7 mouse cellular contexts compared by ENCODE assay signal in genomic region chr4:125099458-125099857, GRCm38 (mm10). TPM values are rescaled to one million over a fixed set of nuclear protein-coding genes. Genes with fewer than 3 reads are reported as not detected.
DNase-seq lines count a peak whose midpoint lies in the region; ATAC-seq and TF ChIP-seq lines count a peak whose summit lies in the region.

No protein-coding gene starts in this region.

- DNase-seq in adrenal gland, adult 18-20 months (ENCODE audit: low spot score in 2 of 2): peak; percentile 86 to 89
- DNase-seq in gastrocnemius, postnatal 14 days: peak; percentile 71
- DNase-seq in left cerebral cortex, postnatal 4 days: peak; percentile 86
- peak; percentile 56 to 84 for DNase-seq in spleen, adult 18-20 months

- 9% methylated on average over 8 of the region's 8 CpGs for WGBS in intestine, postnatal 0 days
- 11% methylated on average over 8 of the region's 8 CpGs for WGBS in midbrain, embryonic 15.5 days

- H3K9ac ChIP-seq in intestine, postnatal 0 days (ENCODE audit: low read depth, low read length): no peak overlapping the region
- H3K9ac ChIP-seq in midbrain, embryonic 15.5 days: no peak overlapping the region

- no peaks in the 10 kb centered on the region; the same call in 1 of the 2 replicates for H3K4me1 ChIP-seq in cortical plate, adult 2 months (ENCODE audit: control insufficient read depth, insufficient read depth, low read length)
- H3K4me1 ChIP-seq in intestine, postnatal 0 days (replicated peaks; ENCODE audit: control insufficient read depth, insufficient read depth, low read length): no peaks in the 10 kb centered on the region
- H3K4me1 ChIP-seq in midbrain, embryonic 15.5 days: 0 out of 2 replicates have a peak, but pooled peaks cover 3% of the 10 kb centered on the region

- H3K27ac ChIP-seq in cortical plate, adult 2 months (ENCODE audit: insufficient read depth, low read length): no peak overlapping the region
- no peak overlapping the region for H3K27ac ChIP-seq in intestine, postnatal 0 days (ENCODE audit: low read depth, low read length)
- H3K27ac ChIP-seq in midbrain, embryonic 15.5 days: no peak overlapping the region

- H3K27me3 ChIP-seq in intestine, postnatal 0 days (replicated peaks; ENCODE audit: control insufficient read depth, insufficient read depth, low read length): no peaks in the 10 kb centered on the region
- H3K27me3 ChIP-seq in midbrain, embryonic 15.5 days (replicated peaks): no peaks in the 10 kb centered on the region

- TF ChIP-seq POLR2A in cortical plate, adult 2 months (IDR thresholded peaks at IDR 0.05; ENCODE audit: extremely low read depth, insufficient read depth, low read length): no peak

- no peak overlapping the region for H3K4me2 ChIP-seq in intestine, postnatal 0 days (replicated peaks; ENCODE audit: low read depth)
- no peak overlapping the region for H3K4me2 ChIP-seq in midbrain, embryonic 15.5 days

- peaks cover 22% of the 10 kb centered on the region; the same call in 1 of the 2 replicates for H3K36me3 ChIP-seq in intestine, postnatal 0 days (ENCODE audit: control insufficient read depth, insufficient read depth)
- H3K36me3 ChIP-seq in midbrain, embryonic 15.5 days (replicated peaks): peaks cover 14% of the 10 kb centered on the region

- peak; percentile 94 for TF ChIP-seq CTCF in cortical plate, adult 2 months (IDR thresholded peaks at IDR 0.05; ENCODE audit: extremely low read depth, insufficient read depth, low read length)
- TF ChIP-seq CTCF in intestine, postnatal 0 days (IDR thresholded peaks at IDR 0.05; ENCODE audit: low read depth): peak; percentile 99

- no peak overlapping the region for H3K4me3 ChIP-seq in cortical plate, adult 2 months (ENCODE audit: insufficient read depth, low read length)
- H3K4me3 ChIP-seq in intestine, postnatal 0 days (ENCODE audit: low read depth, low read length): no peak overlapping the region
- H3K4me3 ChIP-seq in midbrain, embryonic 15.5 days: no peak overlapping the region

- peak; percentile 54; the same call in 1 of the 2 replicates for ATAC-seq in intestine, postnatal 0 days
- ATAC-seq in midbrain, embryonic 15.5 days (replicated peaks): peak; percentile 52; the same call in 1 of the 2 replicates

- H3K9me3 ChIP-seq in intestine, postnatal 0 days (ENCODE audit: control insufficient read depth): no peaks in the 10 kb centered on the region
- no peaks in the 10 kb centered on the region for H3K9me3 ChIP-seq in midbrain, embryonic 15.5 days

- intact Hi-C loops in gastrocnemius, postnatal 14 days (cut with DNase I; ENCODE audit: low total_unique reads): loop anchor here (5.0 kb wide), 1 partner anchor 152 kb away; no protein-coding TSS in a partner anchor
- intact Hi-C loops in left cerebral cortex, postnatal 4 days (cut with DNase I): no loop called here

RNA-seq across cellular contexts. Expression of gene Meaf6, which starts 14.5 kb away (rescaled TPM):
- total RNA-seq in adrenal gland, adult 18-20 months (2021): 10 to 100 TPM; 24.0 to 29.2 TPM
- polyA plus RNA-seq in cortical plate, adult 2 months (2012; rRNA removed): 101 and 104 TPM in 2 replicates
- total RNA-seq in gastrocnemius, postnatal 14 days (2021): 10 to 100 TPM in 1 of 2 experiments, 1 to 10 TPM in 1; 8.4 to 10.1 TPM
- polyA plus RNA-seq in intestine, postnatal 0 days (2015; fragmentation: Nextera tagmentation; extraction: Ambion mirVana): 23.0 and 24.8 TPM in 2 replicates
- total RNA-seq in left cerebral cortex, postnatal 4 days (2021): 100 to 1,000 TPM; 150 to 165 TPM
- 152 and 168 TPM in 2 replicates for polyA plus RNA-seq in midbrain, embryonic 15.5 days (2015; fragmentation: Nextera tagmentation; extraction: Ambion mirVana)

RNA-seq across cellular contexts. Expression of gene Zc3h12a, which starts 28.2 kb away (rescaled TPM):
- total RNA-seq in adrenal gland, adult 18-20 months (2021): 1 to 10 TPM; 4.1 to 6.5 TPM
- polyA plus RNA-seq in cortical plate, adult 2 months (2012; rRNA removed): 1.4 and 1.5 TPM in 2 replicates
- 1 to 10 TPM; 1.5 to 2.5 TPM for total RNA-seq in gastrocnemius, postnatal 14 days (2021)
- 1.3 and 1.5 TPM in 2 replicates for polyA plus RNA-seq in intestine, postnatal 0 days (2015; fragmentation: Nextera tagmentation; extraction: Ambion mirVana)
- under 1 TPM; 0.58 to 0.60 TPM for total RNA-seq in left cerebral cortex, postnatal 4 days (2021)
- 0.15 TPM in 2 replicates for polyA plus RNA-seq in midbrain, embryonic 15.5 days (2015; fragmentation: Nextera tagmentation; extraction: Ambion mirVana)

RNA-seq across cellular contexts. Expression of gene Snip1, which starts 33.0 kb away (rescaled TPM):
- total RNA-seq in adrenal gland, adult 18-20 months (2021): 10 to 100 TPM; 16.9 to 20.7 TPM
- 10.3 and 11.0 TPM in 2 replicates for polyA plus RNA-seq in cortical plate, adult 2 months (2012; rRNA removed)
- total RNA-seq in gastrocnemius, postnatal 14 days (2021): 1 to 10 TPM; 5.6 to 5.8 TPM
- polyA plus RNA-seq in intestine, postnatal 0 days (2015; fragmentation: Nextera tagmentation; extraction: Ambion mirVana): 13.6 and 15.5 TPM in 2 replicates
- 10 to 100 TPM; 16.6 to 17.4 TPM for total RNA-seq in left cerebral cortex, postnatal 4 days (2021)
- 27.3 and 28.1 TPM in 2 replicates for polyA plus RNA-seq in midbrain, embryonic 15.5 days (2015; fragmentation: Nextera tagmentation; extraction: Ambion mirVana)

RNA-seq across cellular contexts. Expression of gene Dnali1, which starts 34.0 kb away (rescaled TPM):
- total RNA-seq in adrenal gland, adult 18-20 months (2021): not detected
- polyA plus RNA-seq in cortical plate, adult 2 months (2012; rRNA removed): 0.51 and 1.3 TPM in 2 replicates
- not detected for total RNA-seq in gastrocnemius, postnatal 14 days (2021)
- polyA plus RNA-seq in intestine, postnatal 0 days (2015; fragmentation: Nextera tagmentation; extraction: Ambion mirVana): not detected in 2 replicates
- under 1 TPM; 0.80 to 0.91 TPM for total RNA-seq in left cerebral cortex, postnatal 4 days (2021)
- 1.3 and 1.5 TPM in 2 replicates for polyA plus RNA-seq in midbrain, embryonic 15.5 days (2015; fragmentation: Nextera tagmentation; extraction: Ambion mirVana)

Comparison
In these comparisons a context has a peak if more than half of its experiments do, and no peak if none do; other contexts are left out.
1. RNA of gene Meaf6, which starts 14.5 kb away (total RNA-seq): 150 to 165 TPM in left cerebral cortex, postnatal 4 days; 24.0 to 29.2 TPM in adrenal gland, adult 18-20 months and 8.4 to 10.1 TPM in gastrocnemius, postnatal 14 days; every median in the first group is over 4 times any median in the second.
2. Peak in every context shown above with its lines, with median percentiles within 50 percentile points of each other: DNase-seq.